ENCODE assay signal across 16 mouse cellular contexts in genomic region chr6:135539791-135540646, GRCm38 (mm10).
A peak's percentile ranks its signal among the peaks of the same experiment; 100 is the strongest.
DNase-seq lines count a peak whose midpoint lies in the region; ATAC-seq and TF ChIP-seq lines count a peak whose summit lies in the region.
"Had no signal": no experiment of that assay in that cellular context is flagged by ENCODE, and none has a peak within 500 bp of the region (broad histone marks: within the 10 kb centered on the region; RNA-seq: fewer than 3 reads in every experiment).

No protein-coding gene starts in this region.

- H3K27me3 ChIP-seq in midbrain, embryonic 11.5 days (ENCODE audit: control insufficient read depth, insufficient read depth, low read length): no peaks in the 10 kb centered on the region
- H3K27me3 ChIP-seq in midbrain, embryonic 14.5 days (ENCODE audit: control insufficient read depth, insufficient read depth, low read length): no peaks in the 10 kb centered on the region
- H3K27me3 ChIP-seq in midbrain, postnatal 0 days (ENCODE audit: insufficient read depth, low read length): no peaks in the 10 kb centered on the region
- H3K27me3 ChIP-seq: forebrain, embryonic 12.5 days; intestine, embryonic 15.5 days; neural tube, embryonic 15.5 days had no signal

- DNase-seq in kidney, adult 9 months: peak; percentile 67
- no peak for DNase-seq in kidney, postnatal 10 days
- DNase-seq in midbrain, embryonic 11.5 days (ENCODE audit: low spot score, missing footprints): peak; percentile 81
- no peak for DNase-seq in midbrain, embryonic 14.5 days
- DNase-seq in midbrain, postnatal 0 days (ENCODE audit: low spot score): peak; percentile 38
- no peak for DNase-seq in heart, postnatal 4 days
- DNase-seq: adrenal gland, postnatal 36 days; gastrocnemius, postnatal 10 days; liver had no signal

- no peak for ATAC-seq in midbrain, embryonic 11.5 days (ENCODE audit: low FRiP score)
- no peak for ATAC-seq in midbrain, embryonic 14.5 days (ENCODE audit: low FRiP score, low TSS enrichment)
- peak; percentile 21 to 46; a peak in 2 of 4 replicates for ATAC-seq in hematopoietic stem cell, adult 5-6 weeks (replicated peaks in 1 of 2; ENCODE audit: insufficient read depth in 1 of 2, low FRiP score in 2 of 2, low TSS enrichment in 1 of 2, low read depth in 1 of 2, poor library complexity in 2 of 2, severe bottlenecking in 2 of 2)
- peak; percentile 34; the same call in 1 of the 2 replicates for ATAC-seq in midbrain, postnatal 0 days (ENCODE audit: low FRiP score)
- ATAC-seq: intestine, embryonic 15.5 days had no signal

- no peaks in the 10 kb centered on the region for H3K36me3 ChIP-seq in midbrain, embryonic 11.5 days (ENCODE audit: control insufficient read depth, insufficient read depth, low read length)
- H3K36me3 ChIP-seq in midbrain, embryonic 14.5 days (ENCODE audit: control insufficient read depth, insufficient read depth, low read length): no peaks in the 10 kb centered on the region
- no peaks in the 10 kb centered on the region for H3K36me3 ChIP-seq in midbrain, postnatal 0 days (ENCODE audit: insufficient read depth, low read length)
- H3K36me3 ChIP-seq: forebrain, embryonic 12.5 days; heart, embryonic 10.5 days; hindbrain, embryonic 10.5 days; intestine, embryonic 15.5 days; neural tube, embryonic 15.5 days had no signal

- no peaks in the 10 kb centered on the region for H3K4me1 ChIP-seq in midbrain, embryonic 11.5 days (ENCODE audit: control insufficient read depth, insufficient read depth, low read length)
- peaks cover 8% of the 10 kb centered on the region; the same call in 1 of the 2 replicates for H3K4me1 ChIP-seq in midbrain, embryonic 14.5 days (ENCODE audit: control insufficient read depth, insufficient read depth, low read length)
- H3K4me1 ChIP-seq in midbrain, postnatal 0 days (ENCODE audit: insufficient read depth, low read length): peaks cover 4% of the 10 kb centered on the region; the same call in 1 of the 2 replicates
- H3K4me1 ChIP-seq: intestine, embryonic 15.5 days had no signal

- no peak overlapping the region for H3K4me2 ChIP-seq in midbrain, embryonic 11.5 days
- no peak overlapping the region for H3K4me2 ChIP-seq in midbrain, embryonic 14.5 days (ENCODE audit: low read length)
- H3K4me2 ChIP-seq in midbrain, postnatal 0 days (ENCODE audit: low read depth, low read length, poor library complexity, severe bottlenecking): no peak overlapping the region
- H3K4me2 ChIP-seq: forebrain, embryonic 12.5 days; intestine, embryonic 15.5 days; neural tube, embryonic 15.5 days had no signal

- H3K4me3 ChIP-seq in midbrain, embryonic 11.5 days (ENCODE audit: low read depth, low read length): no peak overlapping the region
- H3K4me3 ChIP-seq in midbrain, embryonic 14.5 days (replicated peaks; ENCODE audit: low read depth, low read length): no peak overlapping the region
- no peak overlapping the region for H3K4me3 ChIP-seq in midbrain, postnatal 0 days (ENCODE audit: low read depth, low read length)
- H3K4me3 ChIP-seq: forebrain, embryonic 12.5 days; heart, embryonic 10.5 days; hindbrain, embryonic 10.5 days; intestine, embryonic 15.5 days; neural tube, embryonic 15.5 days had no signal

- no peaks in the 10 kb centered on the region for H3K9me3 ChIP-seq in midbrain, embryonic 11.5 days (ENCODE audit: control insufficient read depth, low read length)
- no peaks in the 10 kb centered on the region for H3K9me3 ChIP-seq in midbrain, embryonic 14.5 days (ENCODE audit: control insufficient read depth, low read length)
- no peaks in the 10 kb centered on the region for H3K9me3 ChIP-seq in midbrain, postnatal 0 days (ENCODE audit: low read length)
- H3K9me3 ChIP-seq: forebrain, embryonic 12.5 days; heart, embryonic 10.5 days; hindbrain, embryonic 10.5 days; intestine, embryonic 15.5 days; neural tube, embryonic 15.5 days had no signal

- WGBS in midbrain, embryonic 11.5 days: 51% methylated on average over 9 of the region's 9 CpGs
- 37% methylated on average over 9 of the region's 9 CpGs for WGBS in midbrain, embryonic 14.5 days
- 27% methylated on average over 9 of the region's 9 CpGs for WGBS in midbrain, postnatal 0 days

- no peak for TF ChIP-seq CTCF in midbrain, postnatal 0 days (IDR thresholded peaks at IDR 0.05)

- H3K9ac ChIP-seq in midbrain, embryonic 11.5 days (ENCODE audit: low read length): no peak overlapping the region
- H3K9ac ChIP-seq in midbrain, embryonic 14.5 days (replicated peaks; ENCODE audit: low read length): no peak overlapping the region
- no peak overlapping the region for H3K9ac ChIP-seq in midbrain, postnatal 0 days (replicated peaks; ENCODE audit: low read length, poor library complexity, severe bottlenecking)
- H3K9ac ChIP-seq: forebrain, embryonic 12.5 days; intestine, embryonic 15.5 days; neural tube, embryonic 15.5 days had no signal

- H3K27ac ChIP-seq in midbrain, embryonic 11.5 days (ENCODE audit: low read depth, low read length): no peak overlapping the region
- H3K27ac ChIP-seq in midbrain, embryonic 14.5 days (replicated peaks; ENCODE audit: low read depth, low read length): no peak overlapping the region
- H3K27ac ChIP-seq in midbrain, postnatal 0 days (ENCODE audit: low read depth, low read length): no peak overlapping the region
- H3K27ac ChIP-seq: forebrain, embryonic 12.5 days; heart, embryonic 10.5 days; hindbrain, embryonic 10.5 days; intestine, embryonic 15.5 days; macrophage; neural tube, embryonic 15.5 days had no signal

Comparison
In these comparisons a context has a peak if more than half of its experiments do, and no peak if none do; other contexts are left out.
1. DNase-seq: peak in kidney, adult 9 months (single experiment), midbrain, embryonic 11.5 days (single experiment) and midbrain, postnatal 0 days (single experiment); none in kidney, postnatal 10 days (single experiment), midbrain, embryonic 14.5 days (single experiment) and heart, postnatal 4 days (single experiment).
2. ATAC-seq: peak in hematopoietic stem cell, adult 5-6 weeks (2 of 2) and midbrain, postnatal 0 days (single experiment); none in midbrain, embryonic 11.5 days (single experiment) and midbrain, embryonic 14.5 days (single experiment).